Mouse (Mus musculus): ENCODE measurements around the gene Olfr323. TPM values are rescaled to one million over a fixed set of nuclear protein-coding genes. Genes with fewer than 3 reads are reported as not detected.

Olfr323 gene
- total and polyA plus RNA-seq, 3 experiments = not detected

GRCm38 (mm10) chr11:58636376-58636977 is 6.2 kb upstream of the Olfr323 start:
- dilution Hi-C loops (cut with MboI; ENCODE audit: extremely low pct_ligation_motif_present, extremely low pct_unique_long_range_greater_than_20kb, low sequenced_read_pairs) (no loop called here), in situ Hi-C loops (cut with MboI; ENCODE audit: low pct_ligation_motif_present, low pct_unique_long_range_greater_than_20kb, low sequenced_read_pairs) (loop anchor here (25.0 kb wide), 1 partner anchor 699 kb away; no protein-coding TSS in a partner anchor)
- Histone ChIP-seq H3K27me3 (replicated peaks) (peaks cover 85% of the 10 kb centered on the region), H3K4me1 (ENCODE audit: control insufficient read depth in 1 of 2, insufficient read depth in 2 of 2) (peaks cover 0 to 4% of the 10 kb centered on the region in 2 experiments; a peak in 2 of 4 replicates), H3K4me3 (replicated peaks in 1 of 3; ENCODE audit: low read depth in 2 of 3, low read length in 2 of 3, poor library complexity in 1 of 3) (no peak overlapping the region), H3K27ac (ENCODE audit: insufficient read depth, low read depth) (no peak overlapping the region), H3K4me2 (ENCODE audit: insufficient read depth, low read depth, poor library complexity, severe bottlenecking) (no peak overlapping the region), H3K9ac (ENCODE audit: insufficient read depth, low read depth) (no peak overlapping the region), H3K9me3 (replicated peaks; ENCODE audit: low read length) (no peaks in the 10 kb centered on the region), H3K79me2 (replicated peaks; ENCODE audit: control insufficient read depth, extremely low read depth, insufficient read depth, poor library complexity, severe bottlenecking) (no peaks in the 10 kb centered on the region), H3K36me3 (replicated peaks in 1 of 2; ENCODE audit: control insufficient read depth in 1 of 2, insufficient read depth in 1 of 2, low read length in 1 of 2) (no peaks in the 10 kb centered on the region)
- TF ChIP-seq JUN (IDR thresholded peaks at IDR 0.05; ENCODE audit: insufficient read depth, low read depth, low read length) (no peak), KAT2A (IDR thresholded peaks at IDR 0.05; ENCODE audit: insufficient replicate concordance, low read length) (no peak), RAD21 (IDR thresholded peaks at IDR 0.05; ENCODE audit: low read depth, low read length) (peak; percentile 72), BHLHE40 (IDR thresholded peaks at IDR 0.05; ENCODE audit: low read depth, low read length) (no peak), TCF12 (IDR thresholded peaks at IDR 0.05; ENCODE audit: low read depth, low read length) (0 out of 2 replicates have a peak, but pooled peaks have one; percentile 19), HCFC1 (IDR thresholded peaks at IDR 0.05; ENCODE audit: low read depth, low read length) (no peak), IRF4 (IDR thresholded peaks at IDR 0.05; ENCODE audit: low read depth, low read length) (no peak), MAZ (IDR thresholded peaks at IDR 0.05; ENCODE audit: low read depth, low read length) (peak; percentile 62; the same call in 1 of the 2 replicates), SIN3A (IDR thresholded peaks at IDR 0.05; ENCODE audit: low read length) (no peak), CTCF (conservative IDR thresholded peaks at IDR 0.05 in 1 of 2, IDR thresholded peaks at IDR 0.05 in 1 of 2; ENCODE audit: low read depth in 2 of 2, low read length in 2 of 2) (peak; percentile 68 to 88), NELFE (IDR thresholded peaks at IDR 0.05; ENCODE audit: low read depth, low read length) (no peak), ZKSCAN1 (IDR thresholded peaks at IDR 0.05; ENCODE audit: borderline replicate concordance, low read depth, low read length) (no peak), MYC (IDR thresholded peaks at IDR 0.05; ENCODE audit: low read depth, low read length) (0 out of 2 replicates have a peak, but pooled peaks have one; percentile 31), MAX (IDR thresholded peaks at IDR 0.05; ENCODE audit: low read length) (peak; percentile 29; the same call in 1 of the 2 replicates), SMC3 (IDR thresholded peaks at IDR 0.05; ENCODE audit: low read depth, low read length) (peak; percentile 71), PAX5 (IDR thresholded peaks at IDR 0.05; ENCODE audit: low read length) (no peak)
- peak; percentile 55 for DNase-seq (ENCODE audit: extremely low read depth)

- Histone ChIP-seq H3K4me1 (ENCODE audit: control insufficient read depth in 1 of 2, insufficient read depth in 2 of 2) (no peaks in the 10 kb centered on the region), H3K9ac (ENCODE audit: insufficient read depth, low read depth) (no peak overlapping the region), H3K27ac (ENCODE audit: insufficient read depth, low read depth) (no peak overlapping the region), H3K79me2 (replicated peaks; ENCODE audit: control insufficient read depth, extremely low read depth, insufficient read depth, poor library complexity, severe bottlenecking) (no peaks in the 10 kb centered on the region), H3K4me3 (replicated peaks in 1 of 3; ENCODE audit: low read depth in 2 of 3, low read length in 2 of 3, poor library complexity in 1 of 3) (no peak overlapping the region), H3K9me3 (replicated peaks; ENCODE audit: low read length) (no peaks in the 10 kb centered on the region), H3K27me3 (replicated peaks) (peaks cover 85% of the 10 kb centered on the region), H3K36me3 (replicated peaks in 1 of 2; ENCODE audit: control insufficient read depth in 1 of 2, insufficient read depth in 1 of 2, low read length in 1 of 2) (no peaks in the 10 kb centered on the region), H3K4me2 (ENCODE audit: insufficient read depth, low read depth, poor library complexity, severe bottlenecking) (no peak overlapping the region)
- dilution Hi-C loops (cut with MboI; ENCODE audit: extremely low pct_ligation_motif_present, extremely low pct_unique_long_range_greater_than_20kb, low sequenced_read_pairs) = no loop called here
- TF ChIP-seq ZMIZ1 (IDR thresholded peaks at IDR 0.05; ENCODE audit: low read depth, low read length) (no peak), RCOR1 (conservative IDR thresholded peaks at IDR 0.05; ENCODE audit: low read depth, low read length) (no peak), SIN3A (IDR thresholded peaks at IDR 0.05; ENCODE audit: low read length) (no peak), UBTF (IDR thresholded peaks at IDR 0.05; ENCODE audit: low read depth, low read length) (no peak), SMC3 (IDR thresholded peaks at IDR 0.05; ENCODE audit: low read depth, low read length) (no peak), CTCF (conservative IDR thresholded peaks at IDR 0.05 in 1 of 2, IDR thresholded peaks at IDR 0.05 in 1 of 2; ENCODE audit: low read depth in 2 of 2, low read length in 2 of 2) (no peak), CHD2 (IDR thresholded peaks at IDR 0.05; ENCODE audit: low read length) (no peak), TBP (conservative IDR thresholded peaks at IDR 0.05; ENCODE audit: low read depth, low read length) (no peak), ZKSCAN1 (IDR thresholded peaks at IDR 0.05; ENCODE audit: borderline replicate concordance, low read depth, low read length) (no peak), E2F4 (IDR thresholded peaks at IDR 0.05; ENCODE audit: insufficient replicate concordance, low read depth, low read length) (no peak), IRF4 (IDR thresholded peaks at IDR 0.05; ENCODE audit: low read depth, low read length) (no peak), MYC (IDR thresholded peaks at IDR 0.05; ENCODE audit: low read depth, low read length) (no peak)
- no peak for DNase-seq (ENCODE audit: extremely low read depth)
- in situ Hi-C loops (cut with MboI; ENCODE audit: low pct_ligation_motif_present, low pct_unique_long_range_greater_than_20kb, low sequenced_read_pairs) = loop anchor here (25.0 kb wide), 1 partner anchor 698 kb away; no protein-coding TSS in a partner anchor
Observed at GRCm38 (mm10) chr11:58634878-58635277, 4.6 kb upstream of the Olfr323 start.

Measured in CH12.LX (cell line).